Mouse (Mus musculus) neural tube, embryonic 10.5 days (tissue): ENCODE results near the gene Akap6.

Experiments
- DNase-seq: peaks from one replicate; pipeline ENCODE4 v3.0.0-alpha.2; 2017; ENCODE audit warnings: low spot score; ENCODE audit errors: extremely low spot score

Akap6 gene

GRCm38 (mm10) chr12:52847830-52848518, 148.8 kb downstream of the Akap6 start:
- DNase-seq, result peak; percentile 25

GRCm38 (mm10) chr12:52848519-52848855, 149.3 kb downstream of the Akap6 start:
- no peak for DNase-seq

GRCm38 (mm10) chr12:52849297-52849696, 150.1 kb downstream of the Akap6 start:
- DNase-seq, result no peak

GRCm38 (mm10) chr12:52850332-52851036, 151.3 kb downstream of the Akap6 start:
- DNase-seq, result no peak

- DNase-seq, result no peak
Measured at GRCm38 (mm10) chr12:52851221-52851620, 152.0 kb downstream of the Akap6 start.

GRCm38 (mm10) chr12:52854236-52854679, 155.1 kb downstream of the Akap6 start:
- no peak for DNase-seq

- no peak for DNase-seq
Measured at GRCm38 (mm10) chr12:52856104-52856503, 156.9 kb downstream of the Akap6 start.

GRCm38 (mm10) chr12:52857306-52857705, 158.1 kb downstream of the Akap6 start:
- DNase-seq, result no peak

GRCm38 (mm10) chr12:52861922-52862321, 162.7 kb downstream of the Akap6 start:
- no peak for DNase-seq

- peak; percentile 40 for DNase-seq
Measured at GRCm38 (mm10) chr12:52868000-52868624, 168.9 kb downstream of the Akap6 start.

GRCm38 (mm10) chr12:52871604-52872003, 172.4 kb downstream of the Akap6 start:
- no peak for DNase-seq

- DNase-seq, result no peak
Measured at GRCm38 (mm10) chr12:52874332-52874923, 175.2 kb downstream of the Akap6 start.

- DNase-seq, result no peak
Measured at GRCm38 (mm10) chr12:52876065-52876464, 176.9 kb downstream of the Akap6 start.

GRCm38 (mm10) chr12:52876978-52877769, 178.0 kb downstream of the Akap6 start:
- DNase-seq, result no peak

- no peak for DNase-seq
Measured at GRCm38 (mm10) chr12:52879324-52879723, 180.1 kb downstream of the Akap6 start.

- no peak for DNase-seq
Measured at GRCm38 (mm10) chr12:52892519-52892918, 193.3 kb downstream of the Akap6 start.

- no peak for DNase-seq
Measured at GRCm38 (mm10) chr12:52893656-52894405, 194.6 kb downstream of the Akap6 start.

GRCm38 (mm10) chr12:52895672-52896460, 196.7 kb downstream of the Akap6 start:
- DNase-seq, result peak; percentile 36

GRCm38 (mm10) chr12:52896785-52897184, 197.6 kb downstream of the Akap6 start:
- no peak for DNase-seq

GRCm38 (mm10) chr12:52898130-52898529, 198.9 kb downstream of the Akap6 start:
- no peak for DNase-seq
